Mouse (Mus musculus) embryonic facial prominence, embryonic 14.5 days (tissue): ENCODE results near the gene Ssc5d. TPM values are rescaled to one million over a fixed set of nuclear protein-coding genes. Genes with fewer than 3 reads are reported as not detected.

ENCODE experiments used
- ATAC-seq: fragments of 200-750 bp; cut with Nextera tagmentation; 2 replicates; pipeline ENCODE4 v1.8.0; 2017; ENCODE audit warnings: low read depth, moderate number of reproducible peaks, moderate TSS enrichment
- DNase-seq: peaks from one replicate; pipeline ENCODE4 v3.0.0-alpha.2; 2015; ENCODE audit warnings: low spot score
- H3K27ac ChIP-seq: fragments of 300-500 bp; sonication (generic); replicated peaks from 2 replicates; pipeline ENCODE4 v1.5.1; 2014; ENCODE audit warnings: low read depth, mild to moderate bottlenecking, low read length, moderate library complexity
- H3K27me3 ChIP-seq: fragments of 300-500 bp; sonication (generic); replicated peaks from 2 replicates; pipeline ENCODE4 v1.6.1; 2014; ENCODE audit warnings: low read length; ENCODE audit not compliant: control insufficient read depth, insufficient read depth
- H3K36me3 ChIP-seq: fragments of 300-500 bp; sonication (generic); 2 replicates; pipeline ENCODE4 v1.6.1; 2014; ENCODE audit warnings: low read length, mixed read lengths; ENCODE audit not compliant: control insufficient read depth, insufficient read depth
- H3K4me1 ChIP-seq: fragments of 300-500 bp; sonication (generic); 2 replicates; pipeline ENCODE4 v1.6.1; 2014; ENCODE audit warnings: antibody characterized with exemption, low read length; ENCODE audit not compliant: control insufficient read depth, insufficient read depth
- H3K4me2 ChIP-seq: fragments of 300-500 bp; sonication (generic); 2 replicates; pipeline ENCODE4 v1.6.1; 2014; ENCODE audit warnings: low read depth, mild to moderate bottlenecking, low read length, moderate library complexity, mixed read lengths
- H3K4me3 ChIP-seq: fragments of 300-500 bp; sonication (generic); 2 replicates; pipeline ENCODE4 v1.5.1; 2014; ENCODE audit warnings: low read depth, mild to moderate bottlenecking, low read length
- H3K9ac ChIP-seq: fragments of 300-500 bp; sonication (generic); 2 replicates; pipeline ENCODE4 v1.6.1; 2014; ENCODE audit warnings: low read depth, mild to moderate bottlenecking, low read length, moderate library complexity, mixed read lengths
- H3K9me3 ChIP-seq: fragments of 300-500 bp; sonication (generic); 2 replicates; pipeline ENCODE4 v1.6.1; 2016; ENCODE audit warnings: low read length; ENCODE audit not compliant: control insufficient read depth
- WGBS: fragments of 180-500 bp; shearing (Covaris S2); extraction: QIAGEN DNeasy Blood & Tissue Kit; methylation state at CpG from one replicate; pipeline ENCODE4 v1.1.7; 2014; 5-methylcytosine and 5-hydroxymethylcytosine counted together
- polyA plus RNA-seq: library from polyadenylated mRNA; unstranded; fragments of >200 nt; fragmentation: Nextera tagmentation; extraction: Ambion mirVana; gene quantifications from 2 replicates; pipeline ENCODE4 v1.2.1, GENCODE M21; 2014

The Ssc5d gene
- polyA plus RNA-seq, 1 experiment from 2014 or later = 8.1 TPM

DNA sequence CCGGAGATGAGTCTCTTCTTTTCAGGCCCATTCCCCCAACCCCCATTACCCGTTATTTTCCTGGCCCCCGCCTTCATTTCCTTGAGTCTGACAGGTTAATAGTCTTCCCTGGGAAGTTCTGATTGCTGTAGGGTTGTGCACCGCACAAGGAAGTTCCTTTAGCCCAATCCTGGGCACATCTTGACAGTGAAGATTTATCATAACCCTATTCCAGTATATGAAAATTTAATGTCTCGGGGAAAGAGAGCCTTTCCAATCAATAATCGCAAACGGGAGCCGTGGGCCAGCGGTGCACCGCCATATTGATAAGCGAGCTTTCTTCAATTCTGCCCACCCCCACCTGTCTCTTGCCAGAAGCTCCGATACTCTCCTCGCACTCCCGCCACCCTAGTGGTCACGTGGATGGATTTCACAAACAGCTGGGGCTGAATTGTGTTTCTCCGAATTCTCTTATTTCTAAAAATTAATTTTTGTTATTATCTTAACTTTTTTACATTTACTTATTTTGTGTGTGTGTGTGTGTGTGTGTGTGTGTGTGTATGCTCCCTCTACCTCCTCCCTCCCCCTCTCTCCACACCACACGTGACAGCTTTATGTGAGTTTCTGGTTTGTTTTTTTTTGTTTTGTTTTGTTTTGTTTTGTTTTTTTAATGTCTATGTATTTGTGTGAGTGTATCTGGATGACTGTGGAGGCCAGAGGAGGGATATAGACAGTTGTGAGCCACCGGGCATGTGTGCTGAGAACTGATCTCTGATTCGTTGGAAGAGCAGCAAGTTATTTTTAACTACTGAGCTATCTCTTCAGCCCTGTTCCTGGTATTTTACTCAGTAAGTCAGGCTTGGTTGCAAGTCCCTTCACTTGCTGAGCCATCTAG, 25.7 kb upstream of the Ssc5d start:
- no peaks in the 10 kb centered on the region for H3K36me3 ChIP-seq
- no peaks in the 10 kb centered on the region for H3K4me1 ChIP-seq
- peak overlapping the region; percentile 54 for H3K4me2 ChIP-seq
- DNase-seq (peak; percentile 55), ATAC-seq (no peak; the same call in 1 of the 2 replicates)
- peaks cover 3% of the 10 kb centered on the region; the same call in 1 of the 2 replicates for H3K27me3 ChIP-seq
- peak overlapping the region; percentile 11 for H3K9ac ChIP-seq
- peak overlapping the region; percentile 24 for H3K4me3 ChIP-seq
- 5% methylated on average over 19 of the region's 19 CpGs for WGBS
- H3K9me3 ChIP-seq = peaks cover 4% of the 10 kb centered on the region; the same call in 1 of the 2 replicates
- H3K27ac ChIP-seq = no peak overlapping the region

DNA sequence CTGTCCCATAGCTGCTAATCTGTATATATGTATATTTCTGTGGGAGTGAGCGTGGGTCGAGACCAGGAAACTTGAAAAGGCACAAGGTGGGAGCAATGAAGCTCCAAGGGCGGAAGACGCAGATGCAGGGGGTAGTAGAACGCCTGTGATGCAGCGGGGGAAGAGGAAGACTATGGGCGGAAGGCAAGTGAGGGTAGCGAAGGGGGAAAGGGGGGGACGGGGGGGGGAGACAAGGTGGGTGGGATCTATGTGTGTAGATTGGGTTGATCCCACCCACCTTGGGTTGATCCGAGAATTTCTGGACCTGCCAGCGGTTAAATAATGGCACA, 25.1 kb upstream of the Ssc5d start:
- peak overlapping the region; percentile 24 for H3K4me3 ChIP-seq
- DNase-seq (no peak), ATAC-seq (no peak)
- 0 out of 2 replicates have a peak overlapping the region, but pooled peaks have one; percentile 5 for H3K9ac ChIP-seq
- H3K27me3 ChIP-seq = peaks cover 3% of the 10 kb centered on the region; the same call in 1 of the 2 replicates
- H3K4me1 ChIP-seq = no peaks in the 10 kb centered on the region
- H3K27ac ChIP-seq = no peak overlapping the region
- 29% methylated on average over 11 of the region's 11 CpGs for WGBS
- H3K36me3 ChIP-seq = no peaks in the 10 kb centered on the region
- H3K9me3 ChIP-seq = peaks cover 4% of the 10 kb centered on the region; the same call in 1 of the 2 replicates
- H3K4me2 ChIP-seq = peak overlapping the region; percentile 54

DNA sequence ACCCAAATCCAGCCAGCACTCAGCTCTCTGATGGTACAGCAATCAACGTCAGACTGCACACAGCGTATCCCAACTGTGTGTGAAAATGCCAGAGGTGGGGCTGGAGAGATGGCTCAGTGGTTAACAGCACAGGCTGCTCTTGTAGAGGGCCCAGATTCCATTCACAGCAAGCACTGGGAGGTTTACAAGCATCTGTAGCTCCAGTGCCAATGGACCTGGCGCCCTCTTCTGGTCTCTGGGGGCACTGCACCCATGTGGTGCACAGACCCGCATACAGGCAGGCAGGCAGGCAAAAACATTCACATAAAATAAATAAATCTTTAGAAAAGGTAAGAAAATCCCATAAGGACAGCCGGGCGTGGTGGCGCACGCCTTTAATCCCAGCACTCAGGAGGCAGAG, 24.4 kb upstream of the Ssc5d start:
- Histone ChIP-seq H3K36me3 (no peaks in the 10 kb centered on the region), H3K4me3 (no peak overlapping the region), H3K27me3 (peaks cover 3% of the 10 kb centered on the region; the same call in 1 of the 2 replicates), H3K4me2 (no peak overlapping the region), H3K9me3 (peaks cover 4% of the 10 kb centered on the region; the same call in 1 of the 2 replicates), H3K4me1 (no peaks in the 10 kb centered on the region), H3K9ac (no peak overlapping the region), H3K27ac (no peak overlapping the region)
- 46% methylated on average over 8 of the region's 8 CpGs for WGBS
- DNase-seq (no peak), ATAC-seq (no peak)

DNA sequence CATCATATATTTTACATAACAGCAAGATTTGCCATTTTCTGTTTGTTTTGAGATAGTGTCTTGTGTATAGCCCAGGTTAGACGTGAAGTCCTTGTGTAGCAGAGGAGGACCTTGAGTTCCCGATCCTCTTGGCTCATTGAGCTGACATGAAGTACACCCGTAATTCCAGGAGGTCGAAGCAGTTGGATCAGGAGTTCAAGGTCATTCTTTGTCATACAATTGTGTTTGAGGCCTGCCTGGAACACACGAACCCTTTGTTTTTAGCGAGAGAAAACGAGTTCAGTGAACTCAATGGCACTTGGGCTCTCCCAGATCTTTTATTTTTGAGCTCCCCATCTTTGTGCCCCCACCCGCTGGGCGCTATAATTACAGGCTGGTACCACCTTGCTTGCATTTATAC, 23.2 kb upstream of the Ssc5d start:
- 84% methylated on average over 9 of the region's 9 CpGs for WGBS
- Histone ChIP-seq H3K4me1 (no peaks in the 10 kb centered on the region), H3K36me3 (no peaks in the 10 kb centered on the region), H3K9me3 (peaks cover 4% of the 10 kb centered on the region; the same call in 1 of the 2 replicates), H3K27ac (no peak overlapping the region), H3K9ac (no peak overlapping the region), H3K27me3 (peaks cover 3% of the 10 kb centered on the region; the same call in 1 of the 2 replicates), H3K4me2 (no peak overlapping the region), H3K4me3 (no peak overlapping the region)
- no peak for ATAC-seq
- no peak for DNase-seq

DNA sequence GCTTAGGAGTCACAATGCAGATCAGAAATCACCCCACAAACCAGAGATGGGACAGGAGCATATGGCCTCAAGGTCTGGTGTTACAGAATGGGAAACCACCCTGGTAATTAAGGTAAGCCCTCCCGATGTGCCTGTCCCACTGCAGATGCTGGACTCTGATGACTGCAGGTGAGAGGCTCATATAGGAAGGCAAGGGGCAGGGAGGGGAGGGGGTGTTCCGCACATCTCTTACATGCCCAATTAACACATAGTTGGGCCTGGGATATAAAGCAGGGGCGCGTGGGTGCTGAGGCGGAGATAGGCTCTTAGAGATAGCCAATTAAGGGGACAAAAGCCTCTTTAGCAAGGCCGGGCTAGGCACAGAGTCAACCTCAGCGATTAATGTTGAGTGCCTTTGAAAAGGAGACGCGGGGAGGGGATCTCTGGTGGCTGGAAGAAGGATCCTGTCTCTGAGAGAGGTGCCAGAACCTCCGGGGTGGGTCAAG, 19.1 kb upstream of the Ssc5d start, which contains the start of gene Gm36210:
Gene Gm36210, minus strand, starts transcription at position 51 of the 485 bp plus-strand sequence.
- no peak within 1 kb of the TSS for H3K27ac ChIP-seq
- no peaks in the 10 kb centered on the region for H3K27me3 ChIP-seq
- 75% methylated on average over 10 of the region's 10 CpGs for WGBS
- H3K9me3 ChIP-seq = no peaks in the 10 kb centered on the region
- no peak within 1 kb of the TSS for H3K4me2 ChIP-seq
- ATAC-seq (no peak), DNase-seq (no peak)
- H3K9ac ChIP-seq = no peak within 1 kb of the TSS
- H3K4me3 ChIP-seq = no peak within 1 kb of the TSS
- no peaks in the 10 kb centered on the region for H3K4me1 ChIP-seq
- no peaks in the 10 kb centered on the region for H3K36me3 ChIP-seq

DNA sequence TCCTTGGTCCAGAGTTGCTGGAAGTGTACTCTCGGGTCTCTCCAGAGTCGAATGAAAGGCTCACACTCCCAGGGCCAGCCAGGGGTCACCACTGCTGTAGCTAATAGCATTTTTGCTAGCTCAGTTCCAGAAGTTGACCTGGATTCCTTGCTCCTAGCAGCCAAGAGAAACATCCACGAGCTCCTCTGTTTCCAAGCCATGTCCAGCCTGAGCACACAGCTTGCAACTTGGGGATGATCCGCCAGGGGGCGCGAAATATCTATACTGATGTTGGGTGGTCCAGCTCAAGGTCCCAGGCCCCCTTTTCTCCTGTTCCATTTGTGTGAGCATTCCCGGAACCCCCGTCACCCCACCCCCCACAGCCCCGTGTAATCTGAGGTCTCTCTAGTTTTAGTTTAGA, 14.0 kb upstream of the Ssc5d start:
- no peaks in the 10 kb centered on the region for H3K27me3 ChIP-seq
- no peak overlapping the region for H3K4me3 ChIP-seq
- H3K4me1 ChIP-seq = peaks cover 10% of the 10 kb centered on the region
- 22% methylated on average over 9 of the region's 9 CpGs for WGBS
- 0 out of 2 replicates have a peak overlapping the region, but pooled peaks have one; percentile 1 for H3K27ac ChIP-seq
- DNase-seq (peak; percentile 52), ATAC-seq (no peak)
- no peak overlapping the region for H3K9ac ChIP-seq
- no peaks in the 10 kb centered on the region for H3K36me3 ChIP-seq
- H3K4me2 ChIP-seq = no peak overlapping the region
- no peaks in the 10 kb centered on the region for H3K9me3 ChIP-seq

DNA sequence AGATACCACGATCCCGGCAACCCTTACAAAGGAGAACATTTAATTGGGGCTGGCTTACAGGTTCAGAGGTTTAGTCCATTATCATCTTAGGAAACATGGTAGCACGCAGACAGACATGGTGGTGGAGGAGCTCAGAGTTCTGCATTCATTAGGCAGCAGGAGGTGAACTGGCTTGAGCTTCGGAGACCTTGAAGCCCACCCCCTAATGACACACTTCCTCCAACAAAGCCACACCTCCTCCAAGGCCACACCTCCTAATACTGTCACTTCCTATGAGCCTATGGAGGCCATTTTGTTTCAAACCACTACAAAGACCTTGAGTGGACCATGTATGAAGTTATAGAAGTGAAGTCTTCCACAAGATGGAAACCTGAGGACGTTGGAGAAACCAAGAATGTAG, 13.3 kb upstream of the Ssc5d start:
- no peak overlapping the region for H3K27ac ChIP-seq
- no peaks in the 10 kb centered on the region for H3K9me3 ChIP-seq
- no peak for ATAC-seq
- DNase-seq = no peak
- H3K4me1 ChIP-seq = peaks cover 11% of the 10 kb centered on the region
- H3K4me3 ChIP-seq = no peak overlapping the region
- 0 out of 2 replicates have a peak, but pooled peaks cover under 1% of the 10 kb centered on the region for H3K36me3 ChIP-seq
- no peak overlapping the region for H3K9ac ChIP-seq
- no peaks in the 10 kb centered on the region for H3K27me3 ChIP-seq
- H3K4me2 ChIP-seq = no peak overlapping the region
- 66% methylated on average over 5 of the region's 5 CpGs for WGBS

DNA sequence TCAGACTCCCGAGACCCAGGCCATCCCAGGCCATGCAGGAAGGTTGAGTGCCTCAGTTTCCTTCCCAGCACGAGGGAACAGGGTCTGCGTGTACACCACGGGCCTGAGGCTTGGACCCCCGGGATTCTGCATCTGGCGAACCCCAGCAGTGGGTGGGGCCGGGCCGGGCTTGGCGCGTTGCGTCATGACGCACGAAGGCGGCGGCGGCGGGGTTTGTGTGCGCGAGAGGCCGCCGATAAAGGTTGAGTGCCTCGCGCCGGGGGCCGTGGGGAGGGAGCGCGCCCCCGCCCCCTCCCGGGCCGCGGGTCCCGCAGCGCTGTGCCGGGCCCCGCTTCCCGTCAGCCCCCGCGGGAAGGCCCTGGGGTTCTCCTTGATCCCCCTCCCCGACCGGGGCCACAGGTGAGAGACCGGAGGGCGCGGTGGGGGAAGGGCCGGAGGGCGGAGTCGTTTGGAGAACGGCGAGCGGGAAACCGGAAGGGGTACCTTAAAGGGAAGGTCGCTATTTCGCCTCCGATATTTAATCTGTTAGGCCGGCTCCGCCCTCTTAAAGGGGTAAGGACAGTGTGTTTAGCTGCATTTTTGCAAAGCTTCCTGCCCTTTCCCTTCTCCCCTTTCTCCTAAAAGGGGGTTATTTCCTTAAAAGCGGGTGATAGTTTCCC, 10.4 kb upstream of the Ssc5d start, which contains the start of gene Zfp628:
Gene Zfp628, plus strand, starts transcription at position 211 of the 659 bp plus-strand sequence.
- ATAC-seq = peak; percentile 91
- H3K9me3 ChIP-seq = no peaks in the 10 kb centered on the region
- DNase-seq = peak; percentile 96
- WGBS = under 1% methylated on average over 21 of the region's 56 CpGs
- H3K36me3 ChIP-seq = peaks cover 29% of the 10 kb centered on the region
- no peaks in the 10 kb centered on the region for H3K27me3 ChIP-seq
- peak within 1 kb of the TSS; percentile 53 for H3K4me3 ChIP-seq
- peaks cover 11% of the 10 kb centered on the region for H3K4me1 ChIP-seq
- H3K4me2 ChIP-seq = peak within 1 kb of the TSS; percentile 61
- H3K27ac ChIP-seq = peak within 1 kb of the TSS; percentile 96
- H3K9ac ChIP-seq = peak within 1 kb of the TSS; percentile 79
